Mouse (Mus musculus): ENCODE data around the gene Batf3. TPM values are rescaled to one million over a fixed set of nuclear protein-coding genes. Genes with fewer than 3 reads are reported as not detected.

Batf3 gene
- polyA plus RNA-seq, 1 experiment from 2014 or later = 2.6 TPM

DNA sequence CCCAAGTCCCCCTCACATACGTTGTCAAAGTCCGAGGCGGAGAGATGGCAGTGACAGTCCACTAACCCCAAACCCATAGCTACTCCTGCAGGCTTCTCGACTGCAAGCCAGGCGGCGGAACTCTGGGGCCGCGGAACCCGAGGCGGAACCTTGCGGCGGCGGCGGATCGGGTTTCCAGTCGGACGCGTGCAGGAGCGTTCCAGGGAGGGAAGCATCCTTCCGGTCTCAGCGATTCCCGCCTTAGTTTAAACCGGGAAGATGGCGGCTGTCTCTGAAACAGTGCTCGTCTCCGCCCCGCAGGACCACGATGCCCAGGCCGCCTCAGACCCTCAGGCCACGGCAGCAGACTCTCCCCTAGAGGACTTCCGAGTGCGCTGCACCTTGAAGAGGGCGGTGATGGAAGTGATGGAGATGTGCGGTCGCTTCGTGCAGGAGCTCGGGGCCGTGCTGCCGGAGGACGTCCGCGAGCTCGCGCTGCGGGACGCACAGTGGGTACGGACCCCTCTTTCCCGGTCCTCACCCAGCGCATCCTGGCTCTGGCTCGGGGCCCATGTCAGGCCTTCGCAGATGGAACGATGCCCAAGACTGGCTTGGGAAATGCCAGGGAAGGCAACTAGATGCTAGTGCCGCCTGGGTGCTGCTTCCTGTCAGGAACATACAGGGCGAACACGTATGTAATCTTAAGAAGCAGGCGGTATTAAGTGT lies 34.7 kb upstream of the Batf3 start, which contains the start of the genes Tatdn3 and Nsl1:
Gene Tatdn3 (minus strand): TSS at position 152 of the 705 bp plus-strand sequence.
Gene Nsl1 (plus strand): TSS at position 232 of the 705 bp plus-strand sequence.
- DNase-seq (ENCODE audit: low spot score) (peak; percentile 86), ATAC-seq (peak; percentile 92)
- Histone ChIP-seq H3K36me3 (ENCODE audit: insufficient read depth, low read length) (no peaks in the 10 kb centered on the region; the same call in 1 of the 2 replicates), H3K27me3 (replicated peaks; ENCODE audit: insufficient read depth, low read length) (no peaks in the 10 kb centered on the region), H3K4me2 (replicated peaks; ENCODE audit: low read depth, low read length) (peak within 1 kb of the TSS; percentile 93), H3K9me3 (ENCODE audit: low read length) (no peaks in the 10 kb centered on the region), H3K4me3 (ENCODE audit: low read depth, low read length) (peak within 1 kb of the TSS; percentile 67), H3K9ac (replicated peaks; ENCODE audit: low read depth) (peak within 1 kb of the TSS; percentile 71), H3K27ac (ENCODE audit: low read length) (peak within 1 kb of the TSS; percentile 49; the same call in 1 of the 2 replicates), H3K4me1 (ENCODE audit: insufficient read depth, low read depth, low read length) (peaks cover 9% of the 10 kb centered on the region; the same call in 1 of the 2 replicates)
- TF ChIP-seq EP300 (IDR thresholded peaks at IDR 0.05) (no peak), CTCF (IDR thresholded peaks at IDR 0.05) (peak; percentile 49)
- under 1% methylated on average over 56 of the region's 56 CpGs for WGBS

DNA sequence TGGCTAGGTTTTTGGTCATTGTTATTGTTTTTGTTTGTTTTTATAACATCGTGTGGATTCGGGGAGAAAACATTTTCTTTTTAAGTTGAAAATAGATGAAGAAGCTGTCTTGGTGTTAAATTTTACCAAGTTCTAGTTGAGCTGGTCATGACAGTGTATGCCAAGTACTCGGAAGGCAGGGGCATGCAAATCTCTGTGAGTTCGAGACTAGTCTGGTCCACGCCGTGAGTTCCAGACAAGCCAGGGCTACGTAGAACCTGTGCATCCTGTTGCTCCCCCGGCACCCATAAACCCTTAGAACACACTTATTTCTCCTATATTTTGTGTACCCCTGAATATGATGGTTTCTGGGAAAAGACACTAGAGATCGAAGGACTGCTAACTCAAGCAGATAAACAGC lies 33.9 kb upstream of the Batf3 start:
- H3K27ac ChIP-seq (ENCODE audit: low read length) = no peak overlapping the region
- H3K9ac ChIP-seq (replicated peaks; ENCODE audit: low read depth) = no peak overlapping the region
- peaks cover 9% of the 10 kb centered on the region; the same call in 1 of the 2 replicates for H3K4me1 ChIP-seq (ENCODE audit: insufficient read depth, low read depth, low read length)
- TF ChIP-seq CTCF (IDR thresholded peaks at IDR 0.05) (no peak), EP300 (IDR thresholded peaks at IDR 0.05) (no peak)
- H3K9me3 ChIP-seq (ENCODE audit: low read length) = no peaks in the 10 kb centered on the region
- ATAC-seq (no peak), DNase-seq (ENCODE audit: low spot score) (no peak)
- H3K4me2 ChIP-seq (replicated peaks; ENCODE audit: low read depth, low read length) = peak overlapping the region; percentile 93; the same call in 1 of the 2 replicates
- 47% methylated on average over 9 of the region's 9 CpGs for WGBS
- 0 out of 2 replicates have a peak overlapping the region, but pooled peaks have one; percentile 67 for H3K4me3 ChIP-seq (ENCODE audit: low read depth, low read length)
- no peaks in the 10 kb centered on the region for H3K36me3 ChIP-seq (ENCODE audit: insufficient read depth, low read length)
- no peaks in the 10 kb centered on the region for H3K27me3 ChIP-seq (replicated peaks; ENCODE audit: insufficient read depth, low read length)

DNA sequence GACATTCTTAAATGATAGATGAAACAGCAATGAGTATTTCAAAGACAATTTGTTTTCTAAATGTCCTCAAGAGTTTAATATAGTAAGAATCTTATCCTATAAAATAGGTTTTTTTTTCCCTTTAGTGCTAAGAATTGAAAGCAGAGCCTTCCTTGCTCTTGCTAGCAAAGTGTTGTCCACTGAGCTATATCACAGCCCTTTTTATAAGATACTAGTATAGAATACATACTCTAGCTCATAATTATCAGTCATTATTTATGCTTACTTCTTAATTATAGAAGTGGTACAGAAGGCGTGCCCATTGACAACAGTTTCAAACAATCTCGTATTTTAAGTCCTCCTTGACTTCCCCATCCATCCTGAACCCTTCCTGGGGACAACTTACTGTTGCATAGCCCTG lies 33.1 kb upstream of the Batf3 start:
- Histone ChIP-seq H3K4me1 (ENCODE audit: insufficient read depth, low read depth, low read length) (peaks cover 9% of the 10 kb centered on the region; the same call in 1 of the 2 replicates), H3K27ac (ENCODE audit: low read length) (no peak overlapping the region), H3K4me3 (ENCODE audit: low read depth, low read length) (no peak overlapping the region), H3K36me3 (ENCODE audit: insufficient read depth, low read length) (no peaks in the 10 kb centered on the region), H3K27me3 (replicated peaks; ENCODE audit: insufficient read depth, low read length) (no peaks in the 10 kb centered on the region), H3K9me3 (ENCODE audit: low read length) (no peaks in the 10 kb centered on the region), H3K9ac (replicated peaks; ENCODE audit: low read depth) (no peak overlapping the region), H3K4me2 (replicated peaks; ENCODE audit: low read depth, low read length) (no peak overlapping the region)
- DNase-seq (ENCODE audit: low spot score) (no peak), ATAC-seq (no peak)
- WGBS = 84% methylated on average over 2 of the region's 2 CpGs
- TF ChIP-seq EP300 (IDR thresholded peaks at IDR 0.05) = no peak

DNA sequence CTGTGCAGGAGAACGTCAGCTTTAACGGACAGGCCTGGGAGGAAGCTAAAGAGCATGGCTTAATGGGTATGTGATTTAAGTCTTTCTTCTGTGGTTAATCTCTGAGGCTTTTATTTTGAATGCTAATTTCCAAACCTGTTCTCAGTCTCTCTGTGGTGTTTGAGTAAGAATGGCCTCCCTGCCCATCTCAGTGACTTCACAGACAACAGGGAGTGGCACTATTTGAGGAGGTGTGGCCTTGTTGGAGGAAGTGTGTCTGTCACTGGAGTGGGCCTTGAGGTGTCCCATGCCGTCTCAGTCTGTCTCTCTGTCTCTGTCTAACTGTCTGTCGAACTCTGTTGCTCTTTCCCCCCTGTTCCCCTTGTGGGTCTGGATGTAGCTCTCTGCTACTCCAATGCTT lies 32.5 kb upstream of the Batf3 start:
- 81% methylated on average over 4 of the region's 4 CpGs for WGBS
- no peak overlapping the region for H3K27ac ChIP-seq (ENCODE audit: low read length)
- peaks cover 9% of the 10 kb centered on the region; the same call in 1 of the 2 replicates for H3K4me1 ChIP-seq (ENCODE audit: insufficient read depth, low read depth, low read length)
- no peaks in the 10 kb centered on the region for H3K27me3 ChIP-seq (replicated peaks; ENCODE audit: insufficient read depth, low read length)
- no peaks in the 10 kb centered on the region for H3K9me3 ChIP-seq (ENCODE audit: low read length)
- no peak overlapping the region for H3K4me2 ChIP-seq (replicated peaks; ENCODE audit: low read depth, low read length)
- DNase-seq (ENCODE audit: low spot score) = no peak
- no peak overlapping the region for H3K9ac ChIP-seq (replicated peaks; ENCODE audit: low read depth)
- H3K4me3 ChIP-seq (ENCODE audit: low read depth, low read length) = no peak overlapping the region
- no peaks in the 10 kb centered on the region for H3K36me3 ChIP-seq (ENCODE audit: insufficient read depth, low read length)
- ATAC-seq = no peak
- no peak for TF ChIP-seq EP300 (IDR thresholded peaks at IDR 0.05)

DNA sequence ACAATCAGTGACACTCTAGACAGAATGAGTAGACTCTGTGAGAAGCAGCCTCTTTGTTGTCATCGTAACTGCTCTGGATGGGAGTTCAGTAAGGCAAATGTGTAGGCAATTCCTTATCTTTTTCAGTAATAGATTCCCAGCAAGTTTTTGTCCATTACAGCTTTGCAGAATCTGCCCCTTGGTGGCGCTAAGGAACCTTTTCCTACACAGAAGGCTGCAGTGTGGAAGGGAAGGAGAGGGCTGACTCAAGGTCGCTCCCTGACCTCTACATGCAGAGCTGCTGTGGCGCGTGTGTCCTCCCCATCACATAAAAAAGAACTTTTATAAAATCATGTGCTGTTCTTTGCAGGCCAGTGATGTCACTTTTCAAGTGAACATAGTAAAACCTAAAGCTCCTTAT lies 29.3 kb upstream of the Batf3 start:
- no peak overlapping the region for H3K4me3 ChIP-seq (ENCODE audit: low read depth, low read length)
- H3K9ac ChIP-seq (replicated peaks; ENCODE audit: low read depth) = no peak overlapping the region
- ATAC-seq (no peak), DNase-seq (ENCODE audit: low spot score) (no peak)
- H3K9me3 ChIP-seq (ENCODE audit: low read length) = no peaks in the 10 kb centered on the region
- WGBS = 79% methylated on average over 5 of the region's 5 CpGs
- TF ChIP-seq CTCF (IDR thresholded peaks at IDR 0.05) = peak; percentile 50
- TF ChIP-seq EP300 (IDR thresholded peaks at IDR 0.05) = no peak
- no peaks in the 10 kb centered on the region for H3K27me3 ChIP-seq (replicated peaks; ENCODE audit: insufficient read depth, low read length)
- no peaks in the 10 kb centered on the region for H3K36me3 ChIP-seq (ENCODE audit: insufficient read depth, low read length)
- no peak overlapping the region for H3K4me2 ChIP-seq (replicated peaks; ENCODE audit: low read depth, low read length)
- H3K4me1 ChIP-seq (ENCODE audit: insufficient read depth, low read depth, low read length) = peaks cover 1% of the 10 kb centered on the region; the same call in 1 of the 2 replicates
- no peak overlapping the region for H3K27ac ChIP-seq (ENCODE audit: low read length)

DNA sequence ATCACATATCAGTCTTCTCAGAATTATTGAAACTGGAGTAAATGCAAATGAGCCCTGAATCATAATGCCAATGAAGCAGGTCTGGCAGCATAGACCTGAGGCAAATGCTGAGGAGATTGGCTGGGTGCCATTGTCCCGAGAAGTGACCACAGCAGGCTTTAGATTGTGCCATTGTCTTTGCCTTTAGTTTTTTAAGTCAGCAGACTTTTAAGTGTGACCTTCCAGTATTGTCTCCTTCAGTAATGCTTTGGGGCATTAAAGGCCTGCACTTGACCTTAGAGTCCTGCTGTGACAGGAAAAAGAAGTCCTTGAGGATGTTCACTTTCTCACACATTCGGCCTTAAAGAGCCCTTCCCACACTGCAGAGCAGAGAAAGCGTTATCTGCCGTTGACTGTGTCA lies 27.4 kb upstream of the Batf3 start:
- H3K27ac ChIP-seq (ENCODE audit: low read length) = no peak overlapping the region
- H3K27me3 ChIP-seq (replicated peaks; ENCODE audit: insufficient read depth, low read length) = no peaks in the 10 kb centered on the region
- H3K4me3 ChIP-seq (ENCODE audit: low read depth, low read length) = no peak overlapping the region
- ATAC-seq (no peak), DNase-seq (ENCODE audit: low spot score) (no peak)
- no peak for TF ChIP-seq CTCF (IDR thresholded peaks at IDR 0.05)
- no peak for TF ChIP-seq EP300 (IDR thresholded peaks at IDR 0.05)
- no peak overlapping the region for H3K4me2 ChIP-seq (replicated peaks; ENCODE audit: low read depth, low read length)
- no peak overlapping the region for H3K9ac ChIP-seq (replicated peaks; ENCODE audit: low read depth)
- H3K36me3 ChIP-seq (ENCODE audit: insufficient read depth, low read length) = no peaks in the 10 kb centered on the region
- H3K4me1 ChIP-seq (ENCODE audit: insufficient read depth, low read depth, low read length) = no peaks in the 10 kb centered on the region
- H3K9me3 ChIP-seq (ENCODE audit: low read length) = no peaks in the 10 kb centered on the region
- WGBS = 80% methylated on average over 4 of the region's 4 CpGs
